In genomic region chr4:139312632-139313031, GRCm38 (mm10) we compare ENCODE assay signal across 9 mouse cellular contexts. TPM values are rescaled to one million over a fixed set of nuclear protein-coding genes. Genes with fewer than 3 reads are reported as not detected.
A peak's percentile ranks its signal among the peaks of the same experiment; 100 is the strongest.
DNase-seq lines count a peak whose midpoint lies in the region; ATAC-seq lines count a peak whose summit lies in the region.
"Had no signal": no experiment of that assay in that cellular context is flagged by ENCODE, and none has a peak within 500 bp of the region (broad histone marks: within the 10 kb centered on the region; RNA-seq: fewer than 3 reads in every experiment).

No protein-coding gene starts in this region.

- ATAC-seq in forebrain, embryonic 11.5 days (replicated peaks; ENCODE audit: low FRiP score), result no peak
- ATAC-seq in forebrain, embryonic 12.5 days (ENCODE audit: low FRiP score), result no peak

- no peak overlapping the region for H3K4me3 ChIP-seq in forebrain, embryonic 11.5 days (ENCODE audit: low read depth, low read length)
- H3K4me3 ChIP-seq in forebrain, embryonic 12.5 days (replicated peaks), result no peak overlapping the region

- no peak overlapping the region for H3K27ac ChIP-seq in forebrain, embryonic 11.5 days (ENCODE audit: low read depth, low read length)
- no peak overlapping the region for H3K27ac ChIP-seq in forebrain, embryonic 12.5 days
- H3K27ac ChIP-seq: hindbrain, embryonic 15.5 days had no signal

- H3K9me3 ChIP-seq in forebrain, embryonic 11.5 days (ENCODE audit: control insufficient read depth, low read length), result no peaks in the 10 kb centered on the region
- H3K9me3 ChIP-seq in forebrain, embryonic 12.5 days, result no peaks in the 10 kb centered on the region
- H3K9me3 ChIP-seq: hindbrain, embryonic 15.5 days had no signal

- H3K4me2 ChIP-seq in forebrain, embryonic 11.5 days (ENCODE audit: low read depth, low read length, severe bottlenecking), result no peak overlapping the region
- no peak overlapping the region for H3K4me2 ChIP-seq in forebrain, embryonic 12.5 days

- peak; percentile 68 for DNase-seq in forebrain, embryonic 11.5 days (ENCODE audit: low spot score)
- peak; percentile 28 for DNase-seq in urinary bladder, postnatal 25 days (ENCODE audit: low spot score)
- no peak for DNase-seq in urinary bladder, adult 2 months (ENCODE audit: low spot score)
- DNase-seq in kidney, postnatal 14 days, result peak; percentile 40
- peak; percentile 77 for DNase-seq in splenic B cell, adult 2 months (ENCODE audit: low read depth, low spot score)
- no peak for DNase-seq in left cerebral cortex, adult 18-20 months (ENCODE audit: low spot score in 2 of 2)
- no peak for DNase-seq in gastrocnemius, adult 8-10 months (ENCODE audit: low spot score in 2 of 2)

- H3K27me3 ChIP-seq in forebrain, embryonic 11.5 days (ENCODE audit: control insufficient read depth, insufficient read depth, low read length), result no peaks in the 10 kb centered on the region
- peaks cover 5% of the 10 kb centered on the region; the same call in 1 of the 2 replicates for H3K27me3 ChIP-seq in forebrain, embryonic 12.5 days
- no peaks in the 10 kb centered on the region for H3K27me3 ChIP-seq in splenic B cell, adult 2 months (ENCODE audit: control insufficient read depth, insufficient read depth, low read length, poor library complexity, severe bottlenecking)
- H3K27me3 ChIP-seq: hindbrain, embryonic 15.5 days had no signal

- no peaks in the 10 kb centered on the region; the same call in 1 of the 2 replicates for H3K36me3 ChIP-seq in forebrain, embryonic 11.5 days (ENCODE audit: control insufficient read depth, insufficient read depth, low read length)
- peaks cover 31% of the 10 kb centered on the region for H3K36me3 ChIP-seq in forebrain, embryonic 12.5 days (replicated peaks)
- peaks cover 7% of the 10 kb centered on the region; the same call in 1 of the 2 replicates for H3K36me3 ChIP-seq in splenic B cell, adult 2 months (ENCODE audit: control insufficient read depth, insufficient read depth, low read length, poor library complexity, severe bottlenecking)

- 56% methylated on average over 4 of the region's 4 CpGs for WGBS in forebrain, embryonic 11.5 days
- WGBS in forebrain, embryonic 12.5 days, result 61% methylated on average over 4 of the region's 4 CpGs

- H3K4me1 ChIP-seq in forebrain, embryonic 11.5 days (replicated peaks; ENCODE audit: control insufficient read depth, insufficient read depth, low read length), result peaks cover 11% of the 10 kb centered on the region; the same call in 1 of the 2 replicates
- H3K4me1 ChIP-seq in forebrain, embryonic 12.5 days, result peaks cover 26% of the 10 kb centered on the region

- no peak overlapping the region for H3K9ac ChIP-seq in forebrain, embryonic 11.5 days (ENCODE audit: low read length)
- no peak overlapping the region for H3K9ac ChIP-seq in forebrain, embryonic 12.5 days
- H3K9ac ChIP-seq: hindbrain, embryonic 15.5 days had no signal

RNA-seq across cellular contexts. Expression of gene Akr7a5, which starts 2.1 kb away (rescaled TPM):
- 97.4 and 103 TPM in 2 replicates for polyA plus RNA-seq in forebrain, embryonic 11.5 days (2014; fragmentation: Nextera tagmentation; extraction: Ambion mirVana)
- polyA plus RNA-seq in forebrain, embryonic 12.5 days (2016; fragmentation: Nextera tagmentation; extraction: Ambion mirVana), result 70.7 and 78.1 TPM in 2 replicates
- 8.7 and 15.3 TPM in 2 replicates for polyA plus RNA-seq in urinary bladder, adult 2 months (2012; rRNA removed)
- total RNA-seq in left cerebral cortex, adult 18-20 months (2021), result 10 to 100 TPM; 26.8 to 27.0 TPM
- 10 to 100 TPM; 35.8 to 37.3 (median 37.0) TPM for total RNA-seq in gastrocnemius, adult 8-10 months (2022)

RNA-seq across cellular contexts. Expression of gene Pqlc2, which starts 2.1 kb away (rescaled TPM):
- polyA plus RNA-seq in forebrain, embryonic 11.5 days (2014; fragmentation: Nextera tagmentation; extraction: Ambion mirVana), result 11.4 and 16.4 TPM in 2 replicates
- 11.6 and 12.5 TPM in 2 replicates for polyA plus RNA-seq in forebrain, embryonic 12.5 days (2016; fragmentation: Nextera tagmentation; extraction: Ambion mirVana)
- 10.2 and 11.6 TPM in 2 replicates for polyA plus RNA-seq in urinary bladder, adult 2 months (2012; rRNA removed)
- 10 to 100 TPM; 15.0 to 15.8 TPM for total RNA-seq in left cerebral cortex, adult 18-20 months (2021)
- total RNA-seq in gastrocnemius, adult 8-10 months (2022), result 1 to 10 TPM; 5.1 to 8.3 (median 5.5) TPM

RNA-seq across cellular contexts. Expression of gene Mrto4, which starts 39.7 kb away (rescaled TPM):
- 131 and 138 TPM in 2 replicates for polyA plus RNA-seq in forebrain, embryonic 11.5 days (2014; fragmentation: Nextera tagmentation; extraction: Ambion mirVana)
- 113 and 126 TPM in 2 replicates for polyA plus RNA-seq in forebrain, embryonic 12.5 days (2016; fragmentation: Nextera tagmentation; extraction: Ambion mirVana)
- 40.5 and 42.4 TPM in 2 replicates for polyA plus RNA-seq in urinary bladder, adult 2 months (2012; rRNA removed)
- 10 to 100 TPM; 44.3 to 47.5 TPM for total RNA-seq in left cerebral cortex, adult 18-20 months (2021)
- 10 to 100 TPM; 33.1 to 39.4 (median 36.0) TPM for total RNA-seq in gastrocnemius, adult 8-10 months (2022)

RNA-seq across cellular contexts. Expression of gene Emc1, which starts 39.8 kb away (rescaled TPM):
- 30.2 and 31.9 TPM in 2 replicates for polyA plus RNA-seq in forebrain, embryonic 11.5 days (2014; fragmentation: Nextera tagmentation; extraction: Ambion mirVana)
- 34.9 and 35.6 TPM in 2 replicates for polyA plus RNA-seq in forebrain, embryonic 12.5 days (2016; fragmentation: Nextera tagmentation; extraction: Ambion mirVana)
- 41.3 and 43.8 TPM in 2 replicates for polyA plus RNA-seq in urinary bladder, adult 2 months (2012; rRNA removed)
- 10 to 100 TPM; 83.1 to 87.3 TPM for total RNA-seq in left cerebral cortex, adult 18-20 months (2021)
- 10 to 100 TPM; 34.6 to 37.8 (median 36.6) TPM for total RNA-seq in gastrocnemius, adult 8-10 months (2022)

RNA-seq across cellular contexts. Expression of gene Ubr4, which starts 39.8 kb away (rescaled TPM):
- polyA plus RNA-seq in forebrain, embryonic 11.5 days (2014; fragmentation: Nextera tagmentation; extraction: Ambion mirVana), result 100 and 106 TPM in 2 replicates
- polyA plus RNA-seq in forebrain, embryonic 12.5 days (2016; fragmentation: Nextera tagmentation; extraction: Ambion mirVana), result 76.0 and 81.5 TPM in 2 replicates
- polyA plus RNA-seq in urinary bladder, adult 2 months (2012; rRNA removed), result 169 and 190 TPM in 2 replicates
- total RNA-seq in left cerebral cortex, adult 18-20 months (2021), result 100 to 1,000 TPM; 168 to 170 TPM
- total RNA-seq in gastrocnemius, adult 8-10 months (2022), result 100 to 1,000 TPM; 118 to 178 (median 133) TPM

Comparison
In these comparisons a context has a peak if more than half of its experiments do, and no peak if none do; other contexts are left out.
1. DNase-seq: peak in forebrain, embryonic 11.5 days (single experiment), urinary bladder, postnatal 25 days (single experiment), kidney, postnatal 14 days (single experiment) and splenic B cell, adult 2 months (single experiment); none in urinary bladder, adult 2 months (single experiment), left cerebral cortex, adult 18-20 months (0 of 2) and gastrocnemius, adult 8-10 months (0 of 2).